Mouse (Mus musculus) telencephalon, adult 2 months (tissue): ENCODE results near the gene Rab3c.

Source experiments
- DNase-seq: peaks from one replicate; pipeline ENCODE4 v3.0.0-alpha.2; 2011; ENCODE audit warnings: low read depth, low spot score

The Rab3c gene

GRCm38 (mm10) chr13:110190039-110190438, 90.8 kb downstream of the Rab3c start:
- no peak for DNase-seq

- DNase-seq = no peak
These were observed 95.7 kb downstream of the Rab3c start for GRCm38 (mm10) chr13:110184963-110185685.

GRCm38 (mm10) chr13:110175651-110176050, 105.1 kb downstream of the Rab3c start:
- DNase-seq = peak; percentile 60

GRCm38 (mm10) chr13:110169669-110170068, 111.1 kb downstream of the Rab3c start:
- no peak for DNase-seq

GRCm38 (mm10) chr13:110169152-110169551, 111.6 kb downstream of the Rab3c start:
- DNase-seq = no peak

- DNase-seq = no peak
These were observed 112.2 kb downstream of the Rab3c start for GRCm38 (mm10) chr13:110168570-110168969.

GRCm38 (mm10) chr13:110166622-110167330, 114.0 kb downstream of the Rab3c start:
- DNase-seq = no peak

GRCm38 (mm10) chr13:110159980-110160379, 120.8 kb downstream of the Rab3c start:
- no peak for DNase-seq

- DNase-seq = no peak
These were observed 121.9 kb downstream of the Rab3c start for GRCm38 (mm10) chr13:110158588-110159519.

- DNase-seq = no peak
These were observed 135.3 kb downstream of the Rab3c start for GRCm38 (mm10) chr13:110145545-110145944.

- DNase-seq = no peak
These were observed 135.8 kb downstream of the Rab3c start for GRCm38 (mm10) chr13:110145019-110145418.

- peak; percentile 85 for DNase-seq
These were observed 141.5 kb downstream of the Rab3c start for GRCm38 (mm10) chr13:110139339-110139738.

GRCm38 (mm10) chr13:110138644-110139043, 142.2 kb downstream of the Rab3c start:
- no peak for DNase-seq

- peak; percentile 51 for DNase-seq
These were observed 153.1 kb downstream of the Rab3c start for GRCm38 (mm10) chr13:110127613-110128258.

- DNase-seq = no peak
These were observed 158.0 kb downstream of the Rab3c start for GRCm38 (mm10) chr13:110122825-110123224.

GRCm38 (mm10) chr13:110116892-110117291, 163.9 kb downstream of the Rab3c start:
- DNase-seq = peak; percentile 60

GRCm38 (mm10) chr13:110116316-110116715, 164.5 kb downstream of the Rab3c start:
- no peak for DNase-seq

GRCm38 (mm10) chr13:110114870-110115645, 165.7 kb downstream of the Rab3c start:
- no peak for DNase-seq

- no peak for DNase-seq
These were observed 167.1 kb downstream of the Rab3c start for GRCm38 (mm10) chr13:110113711-110114110.

- no peak for DNase-seq
These were observed 183.3 kb downstream of the Rab3c start for GRCm38 (mm10) chr13:110097424-110098050.
